Mouse (Mus musculus) bone marrow, adult 2 months (tissue): ENCODE measurements around the gene Nr5a1.

Source experiments
- CTCF ChIP-seq: fragments of 200-500 bp; IDR thresholded peaks from 2 replicates; pipeline ENCODE4 v1.5.1; 2011; ENCODE audit warnings: low read length, control low read depth; ENCODE audit not compliant: control insufficient read depth, insufficient read depth
- POLR2A ChIP-seq: fragments of 200-500 bp; IDR thresholded peaks from 2 replicates; pipeline ENCODE4 v1.6.1; 2011; ENCODE audit warnings: low read depth, mild to moderate bottlenecking, control low read depth, low read length, borderline replicate concordance; ENCODE audit not compliant: control insufficient read depth

GRCm38 (mm10) chr2:38735740-38736139, 21.4 kb upstream of the Nr5a1 start:
- TF ChIP-seq POLR2A = no peak
- TF ChIP-seq CTCF = no peak
